Mouse (Mus musculus): ENCODE measurements around the gene Rpl18a. TPM values are rescaled to one million over a fixed set of nuclear protein-coding genes. Genes with fewer than 3 reads are reported as not detected.

The Rpl18a gene
- polyA plus RNA-seq, 1 experiment: 7,420 TPM

DNA sequence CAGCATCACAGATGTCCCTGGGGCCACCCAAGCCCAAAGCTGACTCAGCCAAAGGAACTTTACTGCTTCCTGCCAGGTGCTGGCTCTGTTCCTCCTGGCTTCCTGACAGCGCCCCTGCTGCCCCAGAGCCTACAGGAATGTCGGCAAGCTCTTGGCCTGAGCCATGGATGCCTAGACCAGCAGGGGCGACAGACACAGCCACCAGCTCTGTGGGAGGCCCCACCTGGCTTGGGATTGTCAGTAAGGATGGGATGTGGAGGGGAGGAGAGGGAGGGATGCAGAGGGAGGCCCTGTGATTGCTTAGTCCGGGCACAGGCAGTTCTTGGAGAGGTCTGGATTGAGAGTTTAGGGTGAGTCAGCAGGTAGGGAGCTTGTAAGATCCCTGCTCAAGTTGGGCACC lies 17.1 kb downstream of the Rpl18a start:
- no peak for DNase-seq
- 12% methylated on average over 4 of the region's 4 CpGs for WGBS
- TF ChIP-seq CTCF (IDR thresholded peaks at IDR 0.05; ENCODE audit: borderline replicate concordance, control insufficient read depth, extremely low read depth, insufficient read depth, low read length, poor library complexity): no peak
- H3K4me1 ChIP-seq (replicated peaks; ENCODE audit: control insufficient read depth, insufficient read depth, low read length): peaks cover 8% of the 10 kb centered on the region
- H3K27ac ChIP-seq (ENCODE audit: control insufficient read depth, insufficient read depth, low read length): no peak overlapping the region
- H3K36me3 ChIP-seq (ENCODE audit: control insufficient read depth, insufficient read depth, low read length): no peaks in the 10 kb centered on the region
- H3K27me3 ChIP-seq (ENCODE audit: control insufficient read depth, insufficient read depth, low read length): no peaks in the 10 kb centered on the region
- no peak overlapping the region for H3K4me3 ChIP-seq (ENCODE audit: control insufficient read depth, insufficient read depth, low read length)

DNA sequence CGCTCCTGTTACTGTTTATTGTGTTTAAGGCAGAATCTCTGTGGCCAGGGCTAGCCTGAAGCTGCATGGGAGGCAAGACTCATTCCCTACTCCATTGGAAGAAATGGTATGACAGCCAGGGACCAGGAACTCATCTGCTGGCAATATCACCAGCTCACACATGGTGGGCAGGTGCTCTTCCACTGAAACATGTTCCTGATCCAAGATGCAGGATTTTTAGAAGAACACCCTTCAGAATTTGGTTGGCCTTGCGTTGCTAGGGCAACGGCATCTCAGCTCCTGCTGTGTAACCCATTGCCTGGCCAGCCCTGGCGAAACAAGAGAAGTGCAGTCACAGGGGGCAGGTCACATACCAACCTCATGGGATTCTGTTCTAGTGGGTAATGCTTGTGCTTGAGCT lies 17.7 kb downstream of the Rpl18a start:
- H3K27me3 ChIP-seq (ENCODE audit: control insufficient read depth, insufficient read depth, low read length): no peaks in the 10 kb centered on the region
- peaks cover 8% of the 10 kb centered on the region for H3K4me1 ChIP-seq (replicated peaks; ENCODE audit: control insufficient read depth, insufficient read depth, low read length)
- H3K4me3 ChIP-seq (ENCODE audit: control insufficient read depth, insufficient read depth, low read length): no peak overlapping the region
- 81% methylated on average over 4 of the region's 4 CpGs for WGBS
- TF ChIP-seq POLR2A (IDR thresholded peaks at IDR 0.05; ENCODE audit: control insufficient read depth, extremely low read depth, insufficient read depth, low read length, poor library complexity) (no peak), CTCF (IDR thresholded peaks at IDR 0.05; ENCODE audit: borderline replicate concordance, control insufficient read depth, extremely low read depth, insufficient read depth, low read length, poor library complexity) (no peak)
- no peak overlapping the region for H3K27ac ChIP-seq (ENCODE audit: control insufficient read depth, insufficient read depth, low read length)
- no peaks in the 10 kb centered on the region for H3K36me3 ChIP-seq (ENCODE audit: control insufficient read depth, insufficient read depth, low read length)
- DNase-seq: no peak

DNA sequence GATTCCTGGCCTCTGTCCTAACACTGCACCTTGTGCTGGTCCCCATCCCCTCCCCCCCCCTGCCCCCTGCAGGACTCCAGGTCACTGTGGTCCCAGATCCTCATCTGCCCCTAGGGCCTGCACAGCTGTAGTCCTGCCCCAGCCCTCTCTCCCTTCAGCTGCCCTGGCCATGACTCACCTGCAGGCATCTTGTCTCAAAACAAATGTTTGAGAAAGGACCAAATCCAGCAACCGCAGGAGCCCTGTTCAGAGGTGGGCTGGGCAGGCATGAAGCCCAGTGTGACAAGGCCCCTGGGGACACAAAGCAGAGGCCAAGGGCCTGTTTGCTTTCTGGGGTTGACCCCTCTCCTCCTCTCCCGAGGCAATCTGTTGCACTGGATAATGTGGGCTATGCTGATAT lies 19.0 kb downstream of the Rpl18a start:
- Histone ChIP-seq H3K4me1 (replicated peaks; ENCODE audit: control insufficient read depth, insufficient read depth, low read length) (peaks cover 8% of the 10 kb centered on the region), H3K27me3 (ENCODE audit: control insufficient read depth, insufficient read depth, low read length) (no peaks in the 10 kb centered on the region), H3K36me3 (ENCODE audit: control insufficient read depth, insufficient read depth, low read length) (no peaks in the 10 kb centered on the region), H3K27ac (ENCODE audit: control insufficient read depth, insufficient read depth, low read length) (no peak overlapping the region), H3K4me3 (ENCODE audit: control insufficient read depth, insufficient read depth, low read length) (no peak overlapping the region)
- no peak for DNase-seq
- WGBS: 87% methylated on average over 2 of the region's 2 CpGs
- TF ChIP-seq POLR2A (IDR thresholded peaks at IDR 0.05; ENCODE audit: control insufficient read depth, extremely low read depth, insufficient read depth, low read length, poor library complexity): no peak

DNA sequence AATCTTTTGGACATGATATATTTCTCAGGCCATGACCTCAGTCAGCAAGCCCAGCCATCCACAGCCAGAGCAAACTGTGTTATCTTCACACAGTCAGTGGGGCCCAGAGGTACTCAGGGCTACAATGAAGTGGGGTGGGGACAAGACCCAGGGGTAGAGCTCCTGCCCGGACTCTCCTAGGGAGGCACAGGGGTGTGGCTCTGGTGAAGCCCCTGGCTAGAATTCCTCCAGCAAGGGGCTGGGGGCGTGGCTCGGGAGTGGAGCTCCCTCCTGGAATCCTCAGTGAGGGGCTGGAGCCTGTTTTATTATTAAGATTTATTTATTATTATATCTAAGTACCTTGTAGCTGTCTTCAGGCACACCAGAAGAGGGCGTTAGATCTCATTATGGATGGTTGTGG lies 20.8 kb downstream of the Rpl18a start:
- TF ChIP-seq CTCF (IDR thresholded peaks at IDR 0.05; ENCODE audit: borderline replicate concordance, control insufficient read depth, extremely low read depth, insufficient read depth, low read length, poor library complexity): no peak
- no peak for TF ChIP-seq POLR2A (IDR thresholded peaks at IDR 0.05; ENCODE audit: control insufficient read depth, extremely low read depth, insufficient read depth, low read length, poor library complexity)

DNA sequence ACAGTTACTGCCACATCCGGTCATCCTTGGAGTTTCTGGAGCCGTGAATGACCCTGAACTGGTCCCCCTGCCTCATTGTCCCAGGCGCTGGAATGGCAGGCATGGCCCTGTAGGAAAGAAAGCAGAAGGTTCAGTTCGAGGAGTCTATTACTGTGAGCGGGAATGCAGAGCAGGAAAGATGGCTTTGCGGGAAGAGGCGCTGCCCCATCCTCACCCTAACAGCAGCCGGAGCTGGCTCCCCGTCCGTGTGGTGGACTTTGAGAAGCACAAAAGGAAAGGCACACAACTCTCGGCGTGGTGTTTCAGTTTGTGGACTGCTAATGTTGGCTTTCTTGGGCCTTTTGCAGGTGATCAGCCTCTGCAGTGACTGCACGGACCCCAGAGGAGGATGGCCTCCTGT lies 22.8 kb downstream of the Rpl18a start:
- Histone ChIP-seq H3K27me3 (ENCODE audit: control insufficient read depth, insufficient read depth, low read length) (no peaks in the 10 kb centered on the region), H3K4me1 (replicated peaks; ENCODE audit: control insufficient read depth, insufficient read depth, low read length) (peaks cover 6% of the 10 kb centered on the region), H3K36me3 (ENCODE audit: control insufficient read depth, insufficient read depth, low read length) (no peaks in the 10 kb centered on the region), H3K4me3 (ENCODE audit: control insufficient read depth, insufficient read depth, low read length) (no peak overlapping the region), H3K27ac (ENCODE audit: control insufficient read depth, insufficient read depth, low read length) (no peak overlapping the region)
- no peak for TF ChIP-seq CTCF (IDR thresholded peaks at IDR 0.05; ENCODE audit: borderline replicate concordance, control insufficient read depth, extremely low read depth, insufficient read depth, low read length, poor library complexity)
- no peak for TF ChIP-seq POLR2A (IDR thresholded peaks at IDR 0.05; ENCODE audit: control insufficient read depth, extremely low read depth, insufficient read depth, low read length, poor library complexity)
- DNase-seq: no peak
- 95% methylated on average over 13 of the region's 13 CpGs for WGBS

More for the DNA sequence above, 20.8 kb downstream of the Rpl18a start:
- 86% methylated on average over 4 of the region's 4 CpGs for WGBS
- Histone ChIP-seq H3K36me3 (ENCODE audit: control insufficient read depth, insufficient read depth, low read length) (no peaks in the 10 kb centered on the region), H3K4me1 (replicated peaks; ENCODE audit: control insufficient read depth, insufficient read depth, low read length) (peaks cover 13% of the 10 kb centered on the region), H3K27me3 (ENCODE audit: control insufficient read depth, insufficient read depth, low read length) (no peaks in the 10 kb centered on the region), H3K4me3 (ENCODE audit: control insufficient read depth, insufficient read depth, low read length) (no peak overlapping the region), H3K27ac (ENCODE audit: control insufficient read depth, insufficient read depth, low read length) (no peak overlapping the region)
- no peak for DNase-seq

DNA sequence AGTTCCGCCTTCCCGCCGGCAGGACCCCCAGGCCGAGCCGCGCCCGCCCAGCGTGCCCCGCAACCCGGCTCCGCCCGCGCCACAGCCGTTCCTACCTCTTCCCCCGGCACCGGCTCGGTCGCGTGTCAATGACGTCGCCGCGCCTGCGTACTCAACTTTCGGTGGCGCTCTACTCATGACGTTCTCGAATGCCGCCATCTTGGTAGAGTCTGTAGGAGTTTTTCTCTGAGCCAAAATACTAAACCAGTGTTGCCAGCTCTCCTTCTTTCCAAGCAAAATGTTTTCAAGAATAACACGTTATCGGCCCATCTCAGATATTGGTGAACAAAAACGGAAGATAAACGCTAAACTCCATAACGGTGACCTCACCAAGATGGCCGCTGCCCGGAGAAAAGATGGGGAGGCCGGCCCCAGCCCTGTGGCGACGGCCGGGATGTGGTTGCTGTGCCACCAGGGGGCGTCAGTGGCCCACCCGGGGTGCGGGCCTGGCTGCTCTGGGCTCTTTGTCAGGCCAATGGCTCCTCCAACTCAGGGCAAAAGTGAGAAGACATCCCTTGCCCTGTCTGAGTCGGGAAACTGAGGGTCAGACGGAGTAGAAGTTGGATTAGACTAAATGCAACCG lies 23.7 kb downstream of the Rpl18a start, which contains the start of gene Ccdc124:
Gene Ccdc124, minus strand, starts transcription at position 572 of the 622 bp plus-strand sequence.
- peak; percentile 95 for TF ChIP-seq CTCF (IDR thresholded peaks at IDR 0.05; ENCODE audit: borderline replicate concordance, control insufficient read depth, extremely low read depth, insufficient read depth, low read length, poor library complexity)
- TF ChIP-seq POLR2A (IDR thresholded peaks at IDR 0.05; ENCODE audit: control insufficient read depth, extremely low read depth, insufficient read depth, low read length, poor library complexity): no peak
- peak; percentile 91 for DNase-seq
- H3K27ac ChIP-seq (ENCODE audit: control insufficient read depth, insufficient read depth, low read length): no peak within 1 kb of the TSS
- H3K36me3 ChIP-seq (ENCODE audit: control insufficient read depth, insufficient read depth, low read length): no peaks in the 10 kb centered on the region
- peaks cover 16% of the 10 kb centered on the region for H3K4me1 ChIP-seq (replicated peaks; ENCODE audit: control insufficient read depth, insufficient read depth, low read length)
- H3K27me3 ChIP-seq (ENCODE audit: control insufficient read depth, insufficient read depth, low read length): no peaks in the 10 kb centered on the region
- 2% methylated on average over 46 of the region's 46 CpGs for WGBS
- peak within 1 kb of the TSS; percentile 63 for H3K4me3 ChIP-seq (ENCODE audit: control insufficient read depth, insufficient read depth, low read length)

Data from thymus, adult 2 months (tissue).